Mouse (Mus musculus) gastrocnemius, postnatal 4 days (tissue): ENCODE results near the gene Gm11733. TPM values are rescaled to one million over a fixed set of nuclear protein-coding genes. Genes with fewer than 3 reads are reported as not detected.

Experiments
- DNase-seq, 2 experiments: peaks; one replicate each; pipeline ENCODE4 v3.0.0; 2021 to 2022; ENCODE audit warnings: low spot score in 2 of 2, mixed read lengths in 2 of 2
- total RNA-seq, 2 experiments: library from RNA; stranded (reverse); gene quantifications; 2 replicates each; pipeline ENCODE4 v1.2.3; 2021

Gene Gm11733
- total RNA-seq, 2 experiments from 2014 or later, result not detected

DNA sequence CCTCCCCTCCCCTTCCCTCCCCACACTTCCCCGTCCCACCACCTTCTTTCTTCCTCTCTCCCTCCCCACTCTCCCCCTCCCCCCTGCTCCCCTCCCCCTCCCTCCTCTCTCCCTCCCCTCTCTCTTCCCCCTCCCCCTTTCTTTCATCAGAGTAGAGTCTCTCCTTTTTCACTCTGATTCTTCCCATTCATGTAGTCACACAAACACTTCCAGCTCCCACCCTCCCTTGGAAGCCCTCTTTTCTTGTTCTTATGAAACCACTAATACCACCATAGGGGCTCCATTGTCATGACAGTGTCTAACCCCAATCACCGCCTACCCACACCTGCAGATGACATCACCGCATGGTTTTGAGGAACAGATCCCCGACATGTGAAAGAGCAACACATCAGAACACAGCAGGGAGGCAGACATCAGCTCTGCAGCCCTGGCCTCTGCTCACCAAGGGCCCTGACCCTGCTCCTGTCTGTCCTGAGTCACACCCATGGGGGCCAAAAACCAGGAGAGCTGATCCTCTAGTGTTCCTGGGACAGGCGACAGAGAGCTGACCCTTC lies 7.5 kb upstream of the Gm11733 start:
- DNase-seq, result no peak

DNA sequence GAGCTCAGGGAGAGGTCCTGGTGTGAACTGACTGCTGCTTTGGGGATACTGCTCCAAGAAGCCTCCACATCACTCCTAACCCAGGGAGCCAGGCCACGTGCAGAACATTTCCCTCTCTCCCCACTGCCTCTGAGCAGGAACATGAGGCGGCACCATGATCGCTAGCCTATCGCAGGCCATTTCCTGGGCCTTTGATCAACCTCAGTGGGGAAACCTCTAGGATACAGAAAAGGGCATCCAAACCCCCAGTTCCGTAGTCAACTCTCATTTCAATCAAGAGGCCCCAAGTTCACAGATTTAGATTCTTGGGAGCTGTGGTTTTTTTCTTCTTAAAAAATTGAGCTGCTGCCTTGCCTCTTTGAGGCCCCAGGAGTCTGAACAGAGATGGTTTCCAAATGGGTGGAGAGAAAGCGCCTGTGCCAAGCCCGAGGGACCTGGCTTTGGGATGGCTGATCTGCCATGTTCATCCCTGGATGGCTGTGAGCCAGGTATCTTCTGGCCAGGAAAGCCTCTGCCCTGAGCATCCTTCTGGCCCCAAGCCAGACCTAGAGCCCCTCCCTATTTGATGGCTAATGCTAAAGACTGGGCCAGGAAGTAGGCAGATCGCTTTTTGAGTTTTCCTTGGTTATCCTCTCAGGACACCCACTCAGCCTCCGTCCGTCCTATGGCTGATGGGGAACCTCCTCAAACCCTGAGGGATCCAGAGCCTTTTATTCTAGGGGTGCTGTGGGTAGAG lies 5.7 kb upstream of the Gm11733 start:
- peak in 1 of 2 experiments; percentile 41 for DNase-seq

DNA sequence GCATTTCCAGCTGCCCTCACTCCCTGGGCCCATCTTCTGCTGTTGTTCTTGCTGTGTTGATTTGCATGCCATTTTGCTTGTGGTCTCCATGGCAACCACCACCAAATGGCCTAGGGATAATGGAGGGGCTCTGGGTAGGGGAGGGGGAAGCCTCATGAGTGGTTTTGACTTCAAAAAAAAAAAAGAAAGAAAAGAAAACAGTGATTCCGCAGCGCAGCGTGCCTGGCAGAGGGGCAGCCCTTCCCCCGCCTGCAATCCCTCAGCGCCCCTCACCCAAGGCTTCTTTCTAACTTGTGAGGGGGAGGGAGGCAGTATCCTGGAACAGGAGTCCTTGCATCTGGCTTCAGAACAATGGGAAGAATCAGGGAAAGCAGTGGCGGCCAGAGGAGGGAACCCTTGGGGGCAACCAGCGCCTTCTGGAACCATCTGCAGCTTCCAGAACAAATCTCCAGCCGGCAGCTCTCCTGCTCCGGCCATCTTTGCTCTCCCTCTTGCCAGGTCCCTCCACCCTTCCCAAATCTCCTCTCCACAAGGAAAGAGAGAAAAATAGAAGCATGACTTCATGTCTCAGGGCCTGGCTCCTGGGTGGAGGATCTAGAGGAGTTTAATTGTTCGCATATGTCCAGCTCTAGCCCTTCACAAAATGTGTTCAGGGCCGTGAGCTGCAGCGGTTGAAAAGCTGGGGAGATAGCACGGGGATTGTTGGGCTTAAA lies 5.0 kb upstream of the Gm11733 start:
- DNase-seq, result peak in 1 of 2 experiments; percentile 51

DNA sequence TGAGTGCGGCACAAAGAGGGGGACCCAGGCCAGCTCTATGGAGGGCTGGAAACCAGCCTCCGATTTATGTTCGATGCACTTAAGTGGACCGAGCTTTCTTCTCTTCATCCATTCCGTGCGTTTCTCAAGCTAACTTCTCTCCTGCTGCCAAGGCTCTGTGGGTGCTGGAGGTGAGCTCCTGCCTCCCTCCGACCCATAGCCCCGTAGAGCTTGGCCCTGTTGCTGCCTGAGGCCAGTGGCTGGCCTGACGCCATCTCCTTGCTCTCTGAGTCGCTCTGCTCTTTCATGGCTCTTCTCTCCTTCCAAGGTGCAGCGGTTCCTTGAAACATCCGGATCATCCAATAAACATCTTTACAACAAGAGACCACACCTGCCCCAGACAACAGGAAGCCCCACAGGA lies 4.4 kb upstream of the Gm11733 start:
- peak in 1 of 2 experiments; percentile 32 for DNase-seq

DNA sequence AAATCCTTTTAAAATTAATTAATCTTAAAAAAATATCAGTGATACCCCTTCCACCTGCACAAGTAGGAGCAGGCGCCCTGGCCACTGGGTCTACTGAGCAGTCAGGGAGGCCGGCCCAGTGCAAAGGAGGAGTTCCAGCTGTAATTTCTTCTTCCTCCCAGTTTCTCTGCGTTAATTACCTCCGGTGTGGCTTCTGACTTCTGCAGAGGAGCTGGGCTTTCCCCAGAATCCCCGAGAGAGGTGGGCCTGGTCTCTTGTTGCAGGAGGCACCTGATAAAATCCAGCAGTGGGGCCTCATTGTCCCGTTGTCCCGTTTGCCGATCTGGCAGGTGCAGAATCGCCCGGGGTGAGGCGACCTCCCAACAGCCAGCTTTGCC lies 1.9 kb upstream of the Gm11733 start:
- no peak for DNase-seq

DNA sequence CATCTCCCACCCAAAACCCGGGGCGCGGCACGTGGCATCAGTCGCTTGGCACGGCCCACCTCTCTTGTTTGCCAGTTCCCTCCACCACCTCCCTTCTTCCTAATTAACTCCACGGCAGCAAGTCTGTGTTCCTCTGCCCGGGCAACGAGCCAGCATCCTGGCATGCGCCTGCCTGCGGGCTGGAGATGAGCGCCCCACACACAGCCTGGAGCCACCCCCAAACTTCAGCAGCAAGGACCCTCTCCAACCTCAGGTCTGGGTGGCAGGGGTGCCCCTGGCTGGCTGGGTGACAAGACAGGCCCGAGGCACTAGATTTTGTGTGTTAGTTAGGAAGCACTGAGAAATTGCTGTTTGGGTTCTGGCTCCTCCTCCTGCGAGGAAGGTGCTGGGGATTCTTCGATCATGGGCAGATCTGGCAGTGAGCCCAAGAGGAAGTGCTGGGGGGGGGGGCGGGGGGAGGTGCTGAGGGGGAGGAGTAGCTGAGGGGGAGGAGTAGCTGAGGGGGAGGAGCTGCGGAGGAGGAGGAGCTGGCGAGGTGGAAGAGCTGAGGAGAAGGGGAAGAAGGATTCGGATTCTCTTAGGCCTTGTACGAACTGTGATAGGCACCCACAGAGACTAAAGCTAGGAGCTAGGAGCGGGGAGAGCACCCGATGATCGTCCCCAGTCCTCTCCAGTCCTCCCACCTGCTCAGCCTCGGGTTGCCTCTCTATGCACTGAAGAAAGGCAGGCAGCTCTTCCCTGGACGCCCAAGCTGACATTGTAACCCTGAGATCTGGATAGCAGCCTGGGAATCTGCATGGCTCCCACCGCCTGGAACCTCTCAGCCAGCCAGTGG lies 1.3 kb upstream of the Gm11733 start:
- peak in 1 of 2 experiments; percentile 69 for DNase-seq

DNA sequence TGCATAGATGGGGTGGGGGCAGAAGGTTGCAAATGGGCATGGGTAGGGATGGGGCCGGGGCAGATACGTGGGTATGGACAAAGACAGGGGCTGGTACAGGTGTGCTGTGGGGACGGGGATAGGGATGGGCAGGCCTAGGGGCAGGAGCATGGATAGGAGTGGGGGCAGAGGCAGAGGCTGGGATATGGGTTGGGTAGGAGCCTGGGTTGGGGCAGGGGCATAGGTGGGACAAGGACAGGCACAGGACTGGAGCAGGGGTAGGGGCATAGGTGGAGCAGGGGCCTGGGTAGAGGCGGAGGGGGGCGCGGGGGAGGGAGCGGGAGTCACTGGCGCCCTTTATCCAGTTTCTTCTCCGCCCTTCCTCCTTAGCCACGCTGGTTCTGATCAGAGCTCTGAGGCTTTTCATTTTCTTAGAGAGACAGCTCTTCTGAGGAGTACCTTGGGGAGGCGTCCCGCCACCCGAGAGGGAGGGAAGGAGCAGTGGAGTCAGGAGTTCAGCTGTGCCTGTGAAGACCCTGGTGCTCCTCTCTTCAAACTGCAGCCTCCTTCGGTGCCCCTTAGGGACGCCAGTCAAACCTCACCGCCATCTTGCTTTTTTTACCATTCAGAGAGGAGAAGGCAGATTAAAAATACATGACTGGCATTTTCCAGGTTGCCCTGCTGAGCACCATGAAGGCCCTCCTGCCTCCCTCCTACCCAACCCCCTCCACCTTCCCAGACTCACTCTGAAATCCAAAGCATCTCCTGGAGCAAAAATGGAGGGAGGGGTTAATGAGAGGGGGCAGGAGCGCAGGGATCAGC lies 7.4 kb downstream of the Gm11733 start:
- no peak for DNase-seq

DNA sequence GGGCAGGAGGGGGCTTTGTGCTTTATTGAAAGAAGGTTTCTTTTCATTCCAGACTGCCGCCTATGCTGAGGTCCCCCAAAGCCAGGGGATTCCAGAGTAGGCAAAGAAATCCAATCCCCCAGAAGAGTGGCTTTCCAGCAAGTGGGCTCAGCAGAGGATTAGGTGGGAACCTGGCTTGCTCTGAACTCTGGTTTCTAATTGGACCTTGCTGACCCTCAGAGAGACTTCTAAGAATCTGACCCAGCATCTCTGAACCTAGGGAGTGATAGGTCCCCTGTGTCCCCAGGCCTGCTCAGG lies 8.0 kb downstream of the Gm11733 start:
- no peak for DNase-seq

DNA sequence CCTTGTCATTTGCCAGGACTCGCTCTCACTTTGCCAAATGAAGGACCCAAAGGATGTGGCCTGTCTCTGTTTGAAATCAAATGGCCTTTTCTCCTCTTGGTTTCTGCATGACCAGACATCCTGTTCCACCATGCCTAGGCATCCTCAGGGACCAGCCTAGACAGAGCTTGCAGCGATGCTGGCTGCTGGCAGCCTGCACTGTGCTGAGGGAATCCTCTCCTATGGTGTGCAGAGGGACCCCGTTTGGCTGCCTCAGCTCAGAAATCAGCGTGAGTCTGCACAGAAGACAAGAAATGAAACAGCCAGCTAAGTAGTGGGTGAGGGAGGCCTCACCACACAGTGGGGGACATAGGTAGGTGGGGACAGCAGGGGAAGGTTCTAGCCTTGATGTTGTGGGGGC lies 12.6 kb downstream of the Gm11733 start:
- no peak for DNase-seq

DNA sequence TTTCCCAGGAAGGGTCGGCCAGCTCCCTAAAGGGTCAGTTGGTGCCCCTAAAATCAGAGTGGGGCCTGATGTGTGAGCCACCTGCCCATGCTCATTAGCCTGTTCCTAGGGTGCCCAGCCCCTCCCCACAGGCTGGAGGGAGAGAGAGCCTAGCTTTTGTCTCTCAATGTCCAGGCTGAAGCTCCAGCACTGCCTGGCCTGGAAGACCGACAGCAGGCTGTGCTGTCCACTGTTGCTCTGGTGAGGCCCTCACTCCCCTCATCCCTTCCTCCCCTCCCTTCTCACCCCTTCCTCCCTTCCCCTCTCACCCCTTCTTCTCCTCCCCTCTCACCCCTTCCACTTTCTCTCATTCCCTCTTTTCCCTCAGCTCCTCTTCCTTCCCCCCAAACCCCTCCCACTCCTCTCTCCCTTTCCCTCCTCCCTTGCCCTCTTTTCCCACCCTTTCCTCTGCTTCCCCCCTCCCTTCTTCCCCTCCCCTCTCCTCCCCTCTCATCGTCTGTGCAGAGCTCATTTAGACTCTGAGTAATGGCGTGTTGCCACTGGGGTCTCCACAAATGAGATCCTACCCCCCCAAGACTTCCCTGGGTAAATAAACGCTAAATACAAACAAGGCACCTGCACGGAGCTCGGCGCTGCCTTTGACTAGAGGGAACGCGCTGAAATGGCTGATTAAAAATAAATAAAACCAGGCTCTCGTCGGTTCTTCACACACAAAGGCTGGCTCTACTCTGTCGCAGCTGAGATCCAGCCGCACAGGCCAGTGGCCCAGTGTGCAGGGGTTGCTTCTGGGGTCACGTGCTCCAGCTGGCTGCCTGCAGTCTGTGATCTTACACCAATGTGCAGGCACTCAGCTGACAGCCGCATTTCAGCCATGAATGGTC lies 13.3 kb downstream of the Gm11733 start:
- peak; percentile 38 to 67 for DNase-seq

DNA sequence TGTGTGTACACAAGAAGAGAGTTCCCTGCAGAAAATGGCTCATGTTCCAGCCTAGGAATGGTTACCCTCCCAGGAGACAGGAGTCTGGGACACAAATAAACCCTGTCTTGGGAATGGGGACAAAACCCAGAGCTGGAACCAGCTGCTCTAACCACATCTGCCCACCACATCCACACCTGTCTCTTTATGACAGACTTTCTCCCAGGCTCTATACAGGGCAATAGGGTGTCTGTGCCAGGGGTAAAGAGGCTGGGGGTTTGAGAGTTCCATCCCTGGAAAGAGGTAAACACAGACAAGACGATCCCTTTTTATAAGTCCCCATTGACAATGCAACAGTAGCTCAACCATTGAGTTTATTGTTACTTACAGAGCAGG lies 14.0 kb downstream of the Gm11733 start:
- DNase-seq, result no peak

DNA sequence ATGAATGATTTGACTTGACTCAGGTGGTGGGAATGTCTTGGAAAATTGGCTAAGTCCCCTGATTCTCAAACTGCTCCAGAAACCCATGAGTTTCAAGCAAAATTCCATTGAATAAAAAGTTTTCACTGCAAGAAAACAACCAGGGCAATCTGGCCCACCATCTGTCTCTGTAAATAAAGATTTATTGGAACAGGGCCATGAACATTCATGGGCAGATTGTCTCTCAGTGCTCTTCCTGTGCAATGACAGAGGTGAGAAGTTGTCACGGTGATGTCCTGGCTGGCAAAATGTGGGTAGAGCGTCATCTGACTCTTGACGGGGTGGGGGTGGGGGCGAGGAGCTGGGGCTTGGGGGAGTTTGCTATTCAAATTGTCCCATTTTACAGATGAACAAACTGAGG lies 24.8 kb downstream of the Gm11733 start:
- no peak for DNase-seq

DNA sequence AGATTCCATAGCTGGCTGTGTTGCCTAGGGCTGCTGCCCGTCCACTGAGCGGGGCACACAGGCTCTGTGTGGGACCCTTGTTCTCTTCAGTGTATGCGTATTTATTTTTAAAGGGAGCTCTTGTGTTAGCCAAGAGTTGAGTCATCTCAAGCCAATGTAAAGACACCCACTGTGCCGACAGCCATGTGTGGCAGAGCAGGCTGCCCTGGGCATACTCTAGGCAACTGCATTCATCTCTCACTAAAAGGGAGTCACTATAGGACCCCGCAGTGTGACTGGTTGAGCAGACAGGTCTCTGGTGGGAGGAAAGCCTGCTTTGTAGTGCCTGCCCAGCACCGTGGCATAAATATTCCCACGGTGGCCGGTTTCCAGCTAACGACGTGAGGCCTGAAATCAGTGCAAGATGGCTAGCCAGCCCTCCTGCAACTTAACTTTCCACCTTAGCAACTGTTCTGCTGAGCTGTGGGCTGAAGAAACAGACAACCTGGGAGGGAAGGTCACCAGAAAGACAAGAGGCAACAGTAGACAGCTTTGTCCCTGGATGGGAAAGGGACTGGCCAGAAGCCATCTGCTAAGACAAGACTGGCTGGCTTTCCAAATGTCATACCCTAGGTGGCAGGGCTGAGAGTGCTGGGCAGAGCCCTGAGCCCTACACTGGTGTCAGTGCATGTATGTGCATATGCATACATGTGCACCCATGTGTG lies 31.7 kb downstream of the Gm11733 start:
- DNase-seq, result no peak

DNA sequence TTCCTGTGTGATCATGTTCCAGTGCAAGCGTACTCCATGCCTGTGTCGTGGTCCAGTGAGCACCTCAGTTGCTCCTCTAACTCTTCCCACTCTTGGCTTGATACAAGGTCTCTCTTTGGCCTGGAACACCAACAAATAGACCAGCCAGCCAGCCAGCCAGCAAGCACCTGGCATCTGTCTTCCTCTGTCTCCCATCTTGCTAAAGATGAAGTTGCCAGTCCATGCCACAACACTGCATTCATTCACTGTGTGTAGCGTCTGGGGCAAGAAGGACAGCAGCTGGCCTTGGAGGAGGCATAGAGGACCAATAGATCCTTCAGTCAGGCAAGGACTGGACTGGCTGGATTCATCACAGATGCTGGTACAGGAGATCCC lies 32.2 kb downstream of the Gm11733 start:
- DNase-seq, result no peak

DNA sequence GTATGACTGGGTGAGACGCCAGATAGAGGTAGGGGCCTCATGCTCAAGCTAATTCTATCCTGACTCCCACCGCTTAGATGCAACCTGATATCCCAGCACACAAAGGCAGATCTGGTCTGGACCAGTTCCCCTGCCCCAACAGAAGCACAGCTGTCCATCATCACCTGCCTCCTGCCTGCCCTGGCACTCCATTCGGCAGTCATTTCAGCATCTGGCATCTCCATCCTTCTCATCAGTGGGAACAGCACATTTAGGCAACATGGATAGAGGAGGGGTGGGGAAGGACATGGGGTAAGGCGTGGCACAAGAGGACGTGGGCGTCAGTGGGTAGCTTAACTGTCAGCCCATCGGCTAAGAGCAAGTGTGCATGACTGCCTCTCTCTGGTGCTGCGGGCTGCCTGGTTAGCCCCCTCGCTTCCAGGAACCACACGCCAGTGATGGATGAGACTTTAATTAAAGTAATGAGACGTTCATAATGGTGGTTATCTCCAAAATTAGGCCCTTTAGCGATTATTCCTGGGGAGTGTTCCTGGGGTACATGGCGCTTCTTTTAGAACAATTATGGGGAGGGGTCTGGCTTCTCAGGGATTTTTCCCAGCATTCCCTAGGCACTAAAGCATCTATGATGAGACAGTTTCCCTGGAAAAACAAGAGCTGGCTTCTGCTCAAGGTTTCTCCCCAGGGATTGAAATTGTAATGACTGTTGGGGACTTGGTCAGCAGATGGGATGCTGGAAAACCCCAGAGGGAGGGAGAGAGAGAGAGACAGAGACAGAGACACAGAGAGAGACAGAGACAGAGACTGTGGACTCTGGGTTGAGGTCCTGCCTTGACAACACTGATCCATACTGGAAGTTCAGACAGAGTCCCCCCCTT lies 38.0 kb downstream of the Gm11733 start:
- DNase-seq, result no peak

DNA sequence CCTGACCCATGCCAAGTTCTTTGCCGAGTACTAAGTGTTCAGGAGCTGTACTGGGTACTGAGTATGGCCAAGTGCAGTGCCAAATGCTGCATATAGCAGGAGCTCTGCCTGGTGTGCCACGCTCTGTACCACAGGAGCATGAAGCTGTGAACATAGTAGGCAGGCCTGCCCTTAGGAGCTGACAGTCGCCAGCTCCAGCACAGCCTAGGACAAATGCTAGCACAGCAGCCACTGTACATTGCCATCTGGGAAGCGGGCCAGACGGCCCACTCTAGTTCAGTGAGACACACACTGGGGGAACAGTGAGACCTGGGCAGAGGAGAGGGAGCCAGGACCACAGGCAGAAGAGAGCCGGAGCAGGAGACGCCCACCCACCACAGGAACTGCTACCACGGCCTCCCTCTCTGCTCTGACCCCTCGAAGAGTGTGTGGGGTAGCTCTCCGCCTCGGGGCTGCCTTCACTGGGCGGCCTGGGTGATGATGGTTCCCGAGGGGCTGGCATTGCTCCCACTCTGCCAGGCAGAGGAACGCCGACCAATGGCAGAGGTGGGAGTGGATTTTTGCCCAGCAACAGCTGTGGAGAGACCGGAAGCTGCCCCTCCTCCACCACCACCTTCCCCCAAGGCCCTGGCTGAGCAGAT lies 38.8 kb downstream of the Gm11733 start:
- peak; percentile 59 to 76 for DNase-seq

DNA sequence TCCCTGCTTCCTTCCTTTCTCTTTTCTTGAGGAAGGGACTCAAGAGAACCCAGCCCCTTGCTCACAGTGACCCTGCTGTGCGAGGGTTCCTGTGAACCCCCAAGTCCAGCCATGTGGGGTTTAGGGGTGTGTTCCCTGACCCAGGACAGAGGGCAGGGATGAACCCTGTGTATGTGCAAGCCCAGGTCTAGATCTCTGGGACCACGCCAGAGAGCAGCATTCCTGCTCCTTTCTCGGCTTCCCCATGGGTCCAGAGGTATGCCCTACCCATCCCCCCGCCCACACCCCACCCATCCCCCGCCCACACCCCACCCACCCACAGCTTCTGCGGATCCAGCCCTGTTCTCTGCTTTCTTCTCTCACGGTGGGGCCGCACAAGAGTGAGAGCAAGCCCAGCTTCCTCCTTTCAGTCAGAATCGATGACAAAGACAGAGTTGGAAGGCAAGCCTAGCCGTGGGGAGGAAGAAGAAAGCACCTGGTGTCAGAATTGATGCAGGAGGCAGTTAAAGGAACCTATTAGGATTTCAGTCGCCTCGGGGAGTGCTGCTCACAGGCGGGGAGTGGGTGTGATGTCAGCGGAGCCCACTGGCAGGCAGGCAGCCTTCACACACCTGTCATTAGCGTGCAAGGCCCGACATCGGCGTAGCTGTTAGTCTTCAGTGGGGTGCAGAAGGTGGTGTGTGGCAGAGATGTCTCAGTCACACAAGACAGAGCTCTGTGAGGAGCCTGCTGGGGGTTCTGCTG lies 41.6 kb downstream of the Gm11733 start:
- no peak for DNase-seq
